Mouse (Mus musculus) neural tube, embryonic 11.5 days (tissue): ENCODE measurements at regions not wholly inside any gene's neighbourhood (a gene's known extent, or its start where the extent isn't known, plus 50 kb on each side); places are given as distances from the start of the nearest gene placed in this dataset.

Source experiments
- ATAC-seq: fragments of 200-750 bp; cut with Nextera tagmentation; 2 replicates; pipeline ENCODE4 v1.8.0; 2017; ENCODE audit warnings: moderate number of reproducible peaks, mild to moderate bottlenecking, moderate TSS enrichment, moderate library complexity; ENCODE audit not compliant: insufficient read depth, low FRiP score, low TSS enrichment
- DNase-seq: peaks from one replicate; pipeline ENCODE4 v3.0.0-alpha.2; 2015; ENCODE audit warnings: low spot score
- H3K27ac ChIP-seq: fragments of 300-500 bp; sonication (generic); 2 replicates; pipeline ENCODE4 v1.5.1; 2014; ENCODE audit warnings: low read depth, mild to moderate bottlenecking, low read length
- H3K27me3 ChIP-seq: fragments of 300-500 bp; sonication (generic); 2 replicates; pipeline ENCODE4 v1.6.1; 2014; ENCODE audit warnings: mild to moderate bottlenecking, low read length, mixed read lengths; ENCODE audit not compliant: control insufficient read depth, insufficient read depth
- H3K36me3 ChIP-seq: fragments of 300-500 bp; sonication (generic); 2 replicates; pipeline ENCODE4 v1.6.1; 2014; ENCODE audit warnings: mild to moderate bottlenecking, low read length, moderate library complexity, mixed read lengths; ENCODE audit not compliant: control insufficient read depth, insufficient read depth
- H3K4me1 ChIP-seq: fragments of 300-500 bp; sonication (generic); 2 replicates; pipeline ENCODE4 v1.6.1; 2014; ENCODE audit warnings: low read length, mixed read lengths; ENCODE audit not compliant: control insufficient read depth, insufficient read depth
- H3K4me2 ChIP-seq: fragments of 300-500 bp; sonication (generic); 2 replicates; pipeline ENCODE4 v1.6.1; 2014; ENCODE audit warnings: low read depth, mild to moderate bottlenecking, moderate library complexity
- H3K4me3 ChIP-seq: fragments of 300-500 bp; sonication (generic); 2 replicates; pipeline ENCODE4 v1.5.1; 2014; ENCODE audit warnings: low read depth, low read length
- H3K9ac ChIP-seq: fragments of 300-500 bp; sonication (generic); 2 replicates; pipeline ENCODE4 v1.6.1; 2014; ENCODE audit warnings: mild to moderate bottlenecking, low read length
- H3K9me3 ChIP-seq: fragments of 300-500 bp; sonication (generic); 2 replicates; pipeline ENCODE4 v1.6.1; 2016; ENCODE audit warnings: low read length; ENCODE audit not compliant: control insufficient read depth
- WGBS: fragments of 180-500 bp; shearing (Covaris S2); extraction: QIAGEN DNeasy Blood & Tissue Kit; methylation state at CpG from one replicate; pipeline ENCODE4 v1.1.7; 2014; 5-methylcytosine and 5-hydroxymethylcytosine counted together

- DNase-seq (no peak), ATAC-seq (no peak)
- H3K4me3 ChIP-seq = no peak overlapping the region
- no peaks in the 10 kb centered on the region for H3K4me1 ChIP-seq
- H3K27ac ChIP-seq = no peak overlapping the region
- H3K36me3 ChIP-seq = no peaks in the 10 kb centered on the region
- H3K27me3 ChIP-seq = no peaks in the 10 kb centered on the region
- H3K9me3 ChIP-seq = no peaks in the 10 kb centered on the region
- 82% methylated on average over 5 of the region's 5 CpGs for WGBS
- no peak overlapping the region for H3K9ac ChIP-seq
- no peak overlapping the region for H3K4me2 ChIP-seq
These were observed 170.0 kb downstream of the Ppargc1a start for GRCm38 (mm10) chr5:51397528-51397927.

DNA sequence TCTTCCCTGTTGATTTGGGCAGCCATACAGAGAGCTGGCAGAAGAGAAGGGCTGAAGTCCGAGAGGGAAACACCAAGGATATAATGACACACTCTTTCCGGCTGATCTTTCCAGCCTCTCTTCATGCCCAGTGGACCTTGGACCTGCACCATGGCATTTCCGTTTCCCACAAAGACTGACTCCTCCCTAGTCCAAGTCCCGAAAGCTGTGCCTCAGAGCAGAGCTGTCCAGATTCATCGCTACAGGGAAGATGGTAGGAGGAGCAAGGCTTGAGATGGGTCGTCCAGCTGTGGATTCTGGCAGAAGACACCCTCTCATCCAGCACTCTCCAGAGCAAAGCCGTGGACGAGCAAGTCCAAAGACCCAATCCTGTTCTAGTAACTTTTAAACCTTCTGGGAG is 176.2 kb downstream of the Ppargc1a start:
- no peak for ATAC-seq
- Histone ChIP-seq H3K9me3 (no peaks in the 10 kb centered on the region), H3K27me3 (no peaks in the 10 kb centered on the region), H3K4me1 (no peaks in the 10 kb centered on the region), H3K4me2 (no peak overlapping the region), H3K27ac (no peak overlapping the region), H3K36me3 (no peaks in the 10 kb centered on the region), H3K9ac (no peak overlapping the region), H3K4me3 (no peak overlapping the region)
- no peak for DNase-seq
- WGBS = 86% methylated on average over 8 of the region's 8 CpGs

DNA sequence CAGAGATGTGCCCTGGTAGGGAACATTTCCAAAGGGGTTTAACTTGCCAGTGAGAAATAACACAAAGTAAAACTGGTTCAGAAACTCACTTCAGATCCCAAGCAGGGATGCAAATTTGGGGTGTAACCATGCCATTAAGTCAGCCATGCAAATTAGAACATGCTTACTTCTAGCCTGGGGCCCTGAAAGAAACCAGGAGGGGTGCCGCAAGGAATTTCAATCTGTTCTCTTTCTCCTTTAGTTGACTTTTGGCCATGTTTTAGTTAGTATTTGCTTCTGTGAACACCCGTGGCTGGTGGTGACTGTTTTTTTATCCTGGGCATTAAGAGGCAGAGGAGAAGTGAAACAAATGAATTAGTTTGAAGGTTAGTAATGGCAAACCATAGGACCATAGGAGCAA is 179.8 kb downstream of the Ppargc1a start:
- whole genome bisulfite sequencing = 57% methylated on average over 2 of the region's 2 CpGs
- no peak for DNase-seq
- ATAC-seq = no peak

GRCm38 (mm10) chr5:51386409-51386808 is 181.1 kb downstream of the Ppargc1a start:
- ATAC-seq = peak; percentile 35; the same call in 1 of the 2 replicates

More for the DNA sequence above, 179.8 kb downstream of the Ppargc1a start:
- no peak overlapping the region for H3K4me3 ChIP-seq
- no peak overlapping the region for H3K4me2 ChIP-seq
- no peak overlapping the region for H3K27ac ChIP-seq
- H3K9me3 ChIP-seq = no peaks in the 10 kb centered on the region
- no peaks in the 10 kb centered on the region for H3K36me3 ChIP-seq
- H3K9ac ChIP-seq = no peak overlapping the region
- H3K27me3 ChIP-seq = no peaks in the 10 kb centered on the region
- no peaks in the 10 kb centered on the region for H3K4me1 ChIP-seq

GRCm38 (mm10) chr5:51384278-51384677 is 183.2 kb downstream of the Ppargc1a start:
- ATAC-seq (no peak), DNase-seq (no peak)
- no peak overlapping the region for H3K4me3 ChIP-seq
- no peak overlapping the region for H3K4me2 ChIP-seq
- no peak overlapping the region for H3K27ac ChIP-seq
- no peaks in the 10 kb centered on the region for H3K27me3 ChIP-seq
- WGBS = 91% methylated on average over 6 of the region's 6 CpGs
- no peaks in the 10 kb centered on the region for H3K4me1 ChIP-seq
- no peaks in the 10 kb centered on the region for H3K9me3 ChIP-seq
- H3K9ac ChIP-seq = no peak overlapping the region
- no peaks in the 10 kb centered on the region for H3K36me3 ChIP-seq

More at GRCm38 (mm10) chr5:51386409-51386808, 181.1 kb downstream of the Ppargc1a start:
- Histone ChIP-seq H3K4me1 (no peaks in the 10 kb centered on the region), H3K27ac (no peak overlapping the region), H3K36me3 (no peaks in the 10 kb centered on the region), H3K4me2 (no peak overlapping the region), H3K9me3 (no peaks in the 10 kb centered on the region), H3K27me3 (no peaks in the 10 kb centered on the region), H3K4me3 (no peak overlapping the region), H3K9ac (no peak overlapping the region)
- no peak for DNase-seq
- 85% methylated on average over 3 of the region's 3 CpGs for WGBS

- no peak overlapping the region for H3K27ac ChIP-seq
- H3K4me3 ChIP-seq = no peak overlapping the region
- 93% methylated on average over 1 of the region's 1 CpGs for whole genome bisulfite sequencing
- H3K4me2 ChIP-seq = no peak overlapping the region
- no peaks in the 10 kb centered on the region for H3K27me3 ChIP-seq
- H3K9ac ChIP-seq = no peak overlapping the region
- H3K4me1 ChIP-seq = no peaks in the 10 kb centered on the region
- H3K9me3 ChIP-seq = no peaks in the 10 kb centered on the region
- no peaks in the 10 kb centered on the region for H3K36me3 ChIP-seq
- DNase-seq (no peak), ATAC-seq (no peak)
These were observed 208.4 kb downstream of the Ppargc1a start for GRCm38 (mm10) chr5:51359101-51359500.

- Histone ChIP-seq H3K27me3 (no peaks in the 10 kb centered on the region), H3K4me3 (no peak overlapping the region), H3K4me1 (no peaks in the 10 kb centered on the region), H3K27ac (no peak overlapping the region), H3K4me2 (no peak overlapping the region), H3K9ac (no peak overlapping the region), H3K9me3 (no peaks in the 10 kb centered on the region), H3K36me3 (no peaks in the 10 kb centered on the region)
- ATAC-seq (no peak), DNase-seq (no peak)
- WGBS = 75% methylated on average over 2 of the region's 2 CpGs
These were observed 219.3 kb downstream of the Ppargc1a start for GRCm38 (mm10) chr5:51348256-51348655.

DNA sequence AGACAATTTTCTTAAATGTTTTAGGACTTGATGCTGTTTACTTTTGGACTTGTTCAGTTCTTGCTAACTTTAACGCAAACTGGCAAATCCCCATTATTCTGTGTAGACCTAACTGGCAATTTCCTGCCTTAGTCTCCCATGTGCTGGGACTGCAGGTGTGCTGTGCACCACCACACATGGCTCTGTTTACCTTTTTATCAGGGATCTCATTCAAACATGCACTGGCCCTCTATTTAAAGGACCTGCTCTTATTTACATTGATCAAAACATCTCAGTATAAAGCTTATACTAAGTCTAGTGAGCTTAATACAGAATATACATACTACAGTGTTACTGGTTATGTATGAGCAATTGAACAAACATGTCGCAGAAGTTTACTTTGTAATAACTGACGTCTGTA is 238.4 kb downstream of the Ppargc1a start:
- Histone ChIP-seq H3K9me3 (no peaks in the 10 kb centered on the region), H3K27ac (no peak overlapping the region), H3K4me2 (no peak overlapping the region), H3K4me3 (no peak overlapping the region), H3K9ac (no peak overlapping the region), H3K36me3 (no peaks in the 10 kb centered on the region), H3K4me1 (no peaks in the 10 kb centered on the region), H3K27me3 (no peaks in the 10 kb centered on the region)
- DNase-seq (no peak), ATAC-seq (no peak)
- 90% methylated on average over 3 of the region's 3 CpGs for WGBS

DNA sequence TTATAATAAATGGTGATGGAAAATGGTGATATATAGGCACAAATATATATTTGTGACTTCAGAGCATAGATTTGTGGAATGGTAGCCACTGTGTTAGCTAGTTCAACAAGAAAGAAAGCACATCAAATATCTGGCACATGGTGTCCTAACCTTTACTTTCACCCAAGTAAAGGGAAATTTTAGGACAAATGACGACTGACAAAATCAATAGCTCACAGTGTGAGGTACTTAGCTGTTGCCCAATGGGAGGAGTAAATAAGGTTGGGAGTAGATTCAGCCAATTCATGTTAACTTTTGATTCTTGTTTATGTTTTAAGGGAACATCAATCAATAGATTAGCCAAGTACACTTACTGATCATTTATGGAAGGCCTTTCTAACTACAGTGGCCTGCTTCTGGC is 278.3 kb downstream of the Ppargc1a start:
- Histone ChIP-seq H3K9ac (no peak overlapping the region), H3K36me3 (no peaks in the 10 kb centered on the region), H3K4me2 (no peak overlapping the region), H3K27me3 (no peaks in the 10 kb centered on the region), H3K27ac (no peak overlapping the region), H3K4me1 (no peaks in the 10 kb centered on the region), H3K4me3 (no peak overlapping the region), H3K9me3 (no peaks in the 10 kb centered on the region)
- no peak for ATAC-seq
- no peak for DNase-seq
- WGBS = 72% methylated on average over 1 of the region's 1 CpGs
